Mouse (Mus musculus) midbrain, embryonic 14.5 days (tissue): ENCODE measurements at regions not wholly inside any gene's neighbourhood (a gene's known extent, or its start where the extent isn't known, plus 50 kb on each side); places are given as distances from the start of the nearest gene placed in this dataset.

Experiments used
- ATAC-seq: fragments of 200-750 bp; cut with Nextera tagmentation; 2 replicates; pipeline ENCODE4 v1.8.0; 2017; ENCODE audit warnings: moderate number of reproducible peaks, moderate library complexity; ENCODE audit not compliant: low FRiP score, low TSS enrichment
- DNase-seq: peaks from one replicate; pipeline ENCODE4 v3.0.0-alpha.2; 2015
- H3K27ac ChIP-seq: fragments of 300-500 bp; sonication (generic); replicated peaks from 2 replicates; pipeline ENCODE4 v1.5.1; 2014; ENCODE audit warnings: mild to moderate bottlenecking, low read depth, low read length, moderate library complexity
- H3K27me3 ChIP-seq: fragments of 300-500 bp; sonication (generic); 2 replicates; pipeline ENCODE4 v1.6.1; 2014; ENCODE audit warnings: low read length, control low read depth, mixed read lengths; ENCODE audit not compliant: control insufficient read depth, insufficient read depth
- H3K36me3 ChIP-seq: fragments of 300-500 bp; sonication (generic); 2 replicates; pipeline ENCODE4 v1.6.1; 2014; ENCODE audit warnings: low read length, control low read depth; ENCODE audit not compliant: control insufficient read depth, insufficient read depth
- H3K4me1 ChIP-seq: fragments of 300-500 bp; sonication (generic); 2 replicates; pipeline ENCODE4 v1.6.1; 2014; ENCODE audit warnings: mild to moderate bottlenecking, antibody characterized with exemption, low read length, control low read depth; ENCODE audit not compliant: control insufficient read depth, insufficient read depth
- H3K4me2 ChIP-seq: fragments of 300-500 bp; sonication (generic); 2 replicates; pipeline ENCODE4 v1.6.1; 2014; ENCODE audit warnings: mild to moderate bottlenecking, low read length, moderate library complexity
- H3K4me3 ChIP-seq: fragments of 300-500 bp; sonication (generic); replicated peaks from 2 replicates; pipeline ENCODE4 v1.5.1; 2014; ENCODE audit warnings: low read depth, low read length
- H3K9ac ChIP-seq: fragments of 300-500 bp; sonication (generic); replicated peaks from 2 replicates; pipeline ENCODE4 v1.6.1; 2014; ENCODE audit warnings: mild to moderate bottlenecking, low read length, moderate library complexity
- H3K9me3 ChIP-seq: fragments of 300-500 bp; sonication (generic); 2 replicates; pipeline ENCODE4 v1.6.1; 2016; ENCODE audit warnings: low read length, control low read depth, mixed read lengths; ENCODE audit not compliant: control insufficient read depth
- WGBS: fragments of 180-500 bp; shearing (Covaris S2); extraction: QIAGEN DNeasy Blood & Tissue Kit; methylation state at CpG from one replicate; pipeline ENCODE4 v1.1.7; 2014; 5-methylcytosine and 5-hydroxymethylcytosine counted together

- 27% methylated on average over 4 of the region's 4 CpGs for WGBS
- DNase-seq (peak; percentile 59), ATAC-seq (peak; percentile 60; the same call in 1 of the 2 replicates)
- no peak overlapping the region for H3K4me2 ChIP-seq
- no peaks in the 10 kb centered on the region for H3K36me3 ChIP-seq
- no peak overlapping the region for H3K9ac ChIP-seq
- H3K27ac ChIP-seq, result peak overlapping the region; percentile 9
- no peak overlapping the region for H3K4me3 ChIP-seq
- H3K27me3 ChIP-seq, result no peaks in the 10 kb centered on the region
- H3K4me1 ChIP-seq, result 0 out of 2 replicates have a peak, but pooled peaks cover 3% of the 10 kb centered on the region
- H3K9me3 ChIP-seq, result peaks cover 7% of the 10 kb centered on the region; the same call in 1 of the 2 replicates
These were observed 50.6 kb upstream of the Prr23a1 start for GRCm38 (mm10) chr9:98791709-98792108.

- ATAC-seq (no peak), DNase-seq (no peak)
- Histone ChIP-seq H3K9me3 (no peaks in the 10 kb centered on the region), H3K27ac (no peak overlapping the region), H3K4me2 (no peak overlapping the region), H3K36me3 (no peaks in the 10 kb centered on the region), H3K4me3 (no peak overlapping the region), H3K27me3 (no peaks in the 10 kb centered on the region), H3K9ac (no peak overlapping the region), H3K4me1 (no peaks in the 10 kb centered on the region)
- WGBS, result 73% methylated on average over 5 of the region's 5 CpGs
These were observed 68.6 kb upstream of the Prr23a1 start for GRCm38 (mm10) chr9:98773651-98774185.

- Histone ChIP-seq H3K36me3 (no peaks in the 10 kb centered on the region), H3K4me3 (no peak overlapping the region), H3K27ac (no peak overlapping the region), H3K27me3 (no peaks in the 10 kb centered on the region), H3K4me2 (no peak overlapping the region), H3K9me3 (no peaks in the 10 kb centered on the region), H3K4me1 (no peaks in the 10 kb centered on the region), H3K9ac (no peak overlapping the region)
- ATAC-seq (no peak), DNase-seq (no peak)
- 83% methylated on average over 11 of the region's 11 CpGs for WGBS
These were observed 69.1 kb upstream of the Prr23a1 start for GRCm38 (mm10) chr9:98773212-98773611.

GRCm38 (mm10) chr9:98754764-98755163 is 87.5 kb upstream of the Prr23a1 start:
- Histone ChIP-seq H3K4me3 (no peak overlapping the region), H3K27ac (no peak overlapping the region), H3K27me3 (no peaks in the 10 kb centered on the region), H3K9me3 (no peaks in the 10 kb centered on the region), H3K4me1 (no peaks in the 10 kb centered on the region), H3K9ac (no peak overlapping the region), H3K4me2 (no peak overlapping the region), H3K36me3 (no peaks in the 10 kb centered on the region)
- DNase-seq (no peak), ATAC-seq (no peak)
- 85% methylated on average over 4 of the region's 4 CpGs for WGBS

- Histone ChIP-seq H3K36me3 (no peaks in the 10 kb centered on the region), H3K4me3 (no peak overlapping the region), H3K4me2 (no peak overlapping the region), H3K9ac (no peak overlapping the region), H3K9me3 (no peaks in the 10 kb centered on the region), H3K4me1 (no peaks in the 10 kb centered on the region), H3K27ac (no peak overlapping the region), H3K27me3 (no peaks in the 10 kb centered on the region)
- ATAC-seq (no peak), DNase-seq (no peak)
- WGBS, result 69% methylated on average over 6 of the region's 6 CpGs
These were observed 88.8 kb upstream of the Prr23a1 start for GRCm38 (mm10) chr9:98753356-98753953.

- ATAC-seq, result no peak
- H3K9me3 ChIP-seq, result no peaks in the 10 kb centered on the region
- H3K4me1 ChIP-seq, result no peaks in the 10 kb centered on the region
- no peak overlapping the region for H3K4me3 ChIP-seq
- no peak overlapping the region for H3K9ac ChIP-seq
- DNase-seq, result no peak
- no peaks in the 10 kb centered on the region for H3K36me3 ChIP-seq
- H3K4me2 ChIP-seq, result no peak overlapping the region
- no peak overlapping the region for H3K27ac ChIP-seq
- H3K27me3 ChIP-seq, result no peaks in the 10 kb centered on the region
These were observed 98.5 kb upstream of the Prr23a1 start for GRCm38 (mm10) chr9:98743785-98744184.

GRCm38 (mm10) chr9:98727276-98727860 is 114.9 kb upstream of the Prr23a1 start:
- H3K4me2 ChIP-seq, result no peak overlapping the region
- peak; percentile 20 for DNase-seq

GRCm38 (mm10) chr9:98726638-98727037 is 115.7 kb upstream of the Prr23a1 start:
- Histone ChIP-seq H3K4me3 (no peak overlapping the region), H3K4me1 (0 out of 2 replicates have a peak, but pooled peaks cover 4% of the 10 kb centered on the region), H3K27ac (no peak overlapping the region), H3K4me2 (no peak overlapping the region), H3K9me3 (no peaks in the 10 kb centered on the region), H3K36me3 (no peaks in the 10 kb centered on the region), H3K27me3 (no peaks in the 10 kb centered on the region), H3K9ac (no peak overlapping the region)
- ATAC-seq, result no peak
- no peak for DNase-seq
- WGBS, result 36% methylated on average over 5 of the region's 5 CpGs

More at GRCm38 (mm10) chr9:98727276-98727860, 114.9 kb upstream of the Prr23a1 start:
- no peak for ATAC-seq
- Histone ChIP-seq H3K27me3 (no peaks in the 10 kb centered on the region), H3K36me3 (no peaks in the 10 kb centered on the region), H3K4me1 (0 out of 2 replicates have a peak, but pooled peaks cover 4% of the 10 kb centered on the region), H3K4me3 (no peak overlapping the region), H3K9ac (no peak overlapping the region), H3K9me3 (no peaks in the 10 kb centered on the region), H3K27ac (no peak overlapping the region)
- 62% methylated on average over 5 of the region's 5 CpGs for WGBS

- WGBS, result 81% methylated on average over 3 of the region's 3 CpGs
- ATAC-seq (no peak), DNase-seq (no peak)
- H3K36me3 ChIP-seq, result no peaks in the 10 kb centered on the region
- H3K4me3 ChIP-seq, result no peak overlapping the region
- no peak overlapping the region for H3K27ac ChIP-seq
- no peaks in the 10 kb centered on the region for H3K27me3 ChIP-seq
- 0 out of 2 replicates have a peak, but pooled peaks cover 4% of the 10 kb centered on the region for H3K4me1 ChIP-seq
- H3K9me3 ChIP-seq, result no peaks in the 10 kb centered on the region
- H3K4me2 ChIP-seq, result no peak overlapping the region
- H3K9ac ChIP-seq, result no peak overlapping the region
These were observed 119.4 kb upstream of the Prr23a1 start for GRCm38 (mm10) chr9:98722885-98723284.
